Mouse (Mus musculus): ENCODE measurements around the gene Trim30b. TPM values are rescaled to one million over a fixed set of nuclear protein-coding genes. Genes with fewer than 3 reads are reported as not detected.
"Not testable (repeated sequence)": the region's sequence is repeated elsewhere in the genome, so short reads cannot be mapped to it uniquely, and the experiment has no call there.

The Trim30b gene
- polyA plus RNA-seq (2015; fragmentation: Nextera tagmentation; extraction: Ambion mirVana) = not detected in 2 replicates

- no peak within 1 kb of the TSS for H3K9ac ChIP-seq (ENCODE audit: low read depth, low read length)
- H3K4me3 ChIP-seq (ENCODE audit: low read depth, low read length) = no peak within 1 kb of the TSS
- WGBS = 54% methylated on average over 1 of the region's 1 CpGs
- ATAC-seq = no peak
- H3K27me3 ChIP-seq (ENCODE audit: control insufficient read depth, insufficient read depth, low read depth, low read length) = no peaks in the 10 kb centered on the region
- H3K9me3 ChIP-seq (replicated peaks; ENCODE audit: control insufficient read depth, low read length, poor library complexity, severe bottlenecking) = no peaks in the 10 kb centered on the region
- no peaks in the 10 kb centered on the region for H3K36me3 ChIP-seq (ENCODE audit: control insufficient read depth, insufficient read depth, low read length)
- H3K27ac ChIP-seq (ENCODE audit: low read length) = no peak within 1 kb of the TSS
- no peak within 1 kb of the TSS for H3K4me2 ChIP-seq (ENCODE audit: low read length)
- no peaks in the 10 kb centered on the region for H3K4me1 ChIP-seq (ENCODE audit: control insufficient read depth, insufficient read depth, low read length)
These were observed at the start of gene Trim30b for GRCm38 (mm10) chr7:104369736-104370414. Trim30b (minus strand) TSS chr7:104369884.

DNA sequence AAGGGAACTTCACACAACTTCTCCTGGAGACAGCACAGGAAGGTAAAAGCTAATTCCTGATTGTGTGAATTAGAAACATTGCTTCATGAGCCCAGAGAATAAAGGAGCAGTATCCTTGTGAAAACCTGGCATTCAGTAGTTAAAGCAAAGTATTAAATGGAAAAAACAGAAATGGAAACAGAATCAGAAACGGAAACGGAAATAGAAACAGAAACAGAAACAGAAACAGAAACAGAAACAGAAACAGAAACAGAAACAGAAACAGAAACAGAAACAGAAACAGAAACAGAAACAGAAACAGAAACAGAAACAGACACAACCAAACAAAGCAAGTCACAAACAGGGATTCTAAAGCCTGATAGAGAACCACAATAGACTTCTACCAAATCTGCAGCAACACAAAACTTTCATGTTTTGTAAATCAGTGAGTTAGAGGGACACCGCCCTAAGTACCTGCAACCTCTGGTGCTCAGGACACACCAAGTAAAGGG, 34.8 kb upstream of the Trim30b start:
- Histone ChIP-seq H3K4me1 (ENCODE audit: control insufficient read depth, insufficient read depth, low read length) (no peaks in the 10 kb centered on the region), H3K9ac (ENCODE audit: low read depth, low read length) (no peak overlapping the region), H3K27ac (ENCODE audit: low read length) (no peak overlapping the region), H3K9me3 (replicated peaks; ENCODE audit: control insufficient read depth, low read length, poor library complexity, severe bottlenecking) (no peaks in the 10 kb centered on the region), H3K27me3 (ENCODE audit: control insufficient read depth, insufficient read depth, low read depth, low read length) (no peaks in the 10 kb centered on the region), H3K4me2 (ENCODE audit: low read length) (no peak overlapping the region), H3K4me3 (ENCODE audit: low read depth, low read length) (no peak overlapping the region), H3K36me3 (ENCODE audit: control insufficient read depth, insufficient read depth, low read length) (no peaks in the 10 kb centered on the region)
- over 99% methylated on average over 3 of the region's 3 CpGs for WGBS
- no peak for ATAC-seq

DNA sequence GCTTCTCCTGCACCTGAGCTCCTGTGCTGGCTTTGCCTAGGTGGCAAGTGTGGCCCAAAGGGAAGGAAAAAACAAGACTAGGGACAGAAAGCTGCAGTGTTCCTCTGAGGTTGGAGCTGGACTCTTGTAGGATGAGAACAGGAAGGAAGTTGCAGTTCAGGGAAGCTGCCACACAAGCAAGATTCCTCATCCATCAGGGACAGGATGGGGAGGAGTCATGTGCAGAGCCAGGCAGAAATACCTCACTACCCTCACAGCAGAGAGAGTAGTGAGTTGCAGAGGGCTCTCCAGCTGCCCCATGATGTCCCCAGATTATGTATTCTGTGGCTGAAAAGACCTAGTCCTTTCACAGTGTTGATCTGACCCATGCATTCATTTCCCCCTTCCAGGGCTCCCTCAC, 31.5 kb upstream of the Trim30b start:
- H3K4me1 ChIP-seq (ENCODE audit: control insufficient read depth, insufficient read depth, low read length) = no peaks in the 10 kb centered on the region
- no peak for ATAC-seq
- no peak overlapping the region for H3K4me2 ChIP-seq (ENCODE audit: low read length)
- no peak overlapping the region for H3K4me3 ChIP-seq (ENCODE audit: low read depth, low read length)
- H3K27me3 ChIP-seq (ENCODE audit: control insufficient read depth, insufficient read depth, low read depth, low read length) = no peaks in the 10 kb centered on the region
- H3K27ac ChIP-seq (ENCODE audit: low read length) = no peak overlapping the region
- H3K9me3 ChIP-seq (replicated peaks; ENCODE audit: control insufficient read depth, low read length, poor library complexity, severe bottlenecking) = no peaks in the 10 kb centered on the region
- no peak overlapping the region for H3K9ac ChIP-seq (ENCODE audit: low read depth, low read length)
- no peaks in the 10 kb centered on the region for H3K36me3 ChIP-seq (ENCODE audit: control insufficient read depth, insufficient read depth, low read length)

DNA sequence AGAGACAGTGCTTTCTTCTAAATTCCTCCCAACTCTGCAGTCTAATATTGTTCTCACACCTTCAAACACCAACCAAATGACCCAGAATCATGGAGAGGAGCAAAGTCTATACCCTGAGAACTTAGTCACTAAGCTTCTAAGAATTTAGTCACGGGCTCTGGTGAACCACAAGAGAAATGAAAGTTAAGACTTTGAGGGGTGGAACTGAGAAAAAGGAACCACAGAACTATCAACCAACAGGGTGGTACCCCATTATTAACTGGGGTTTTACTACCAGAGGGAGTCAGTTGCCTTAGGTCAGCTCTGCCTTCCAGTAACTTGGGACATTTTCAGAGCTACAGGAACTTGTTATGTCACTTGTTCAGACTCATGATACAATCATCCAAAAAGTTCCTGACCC, 31.0 kb upstream of the Trim30b start, which contains the start of gene Trim30c:
Trim30c (minus strand) TSS at position 140 of the 400 bp plus-strand sequence.
- no peak for ATAC-seq
- no peak within 1 kb of the TSS for H3K27ac ChIP-seq (ENCODE audit: low read length)
- H3K4me2 ChIP-seq (ENCODE audit: low read length) = no peak within 1 kb of the TSS
- H3K9ac ChIP-seq (ENCODE audit: low read depth, low read length) = no peak within 1 kb of the TSS
- no peaks in the 10 kb centered on the region for H3K36me3 ChIP-seq (ENCODE audit: control insufficient read depth, insufficient read depth, low read length)
- no peaks in the 10 kb centered on the region for H3K27me3 ChIP-seq (ENCODE audit: control insufficient read depth, insufficient read depth, low read depth, low read length)
- H3K9me3 ChIP-seq (replicated peaks; ENCODE audit: control insufficient read depth, low read length, poor library complexity, severe bottlenecking) = no peaks in the 10 kb centered on the region
- no peak within 1 kb of the TSS for H3K4me3 ChIP-seq (ENCODE audit: low read depth, low read length)
- WGBS = 81% methylated on average over 1 of the region's 1 CpGs
- H3K4me1 ChIP-seq (ENCODE audit: control insufficient read depth, insufficient read depth, low read length) = no peaks in the 10 kb centered on the region

GRCm38 (mm10) chr7:104398492-104398891, 28.8 kb upstream of the Trim30b start:
- H3K9me3 ChIP-seq (replicated peaks; ENCODE audit: control insufficient read depth, low read length, poor library complexity, severe bottlenecking) = no peaks in the 10 kb centered on the region
- ATAC-seq = no peak
- H3K9ac ChIP-seq (ENCODE audit: low read depth, low read length) = no peak overlapping the region
- H3K4me1 ChIP-seq (ENCODE audit: control insufficient read depth, insufficient read depth, low read length) = no peaks in the 10 kb centered on the region
- H3K4me3 ChIP-seq (ENCODE audit: low read depth, low read length) = no peak overlapping the region
- H3K27me3 ChIP-seq (ENCODE audit: control insufficient read depth, insufficient read depth, low read depth, low read length) = no peaks in the 10 kb centered on the region
- H3K36me3 ChIP-seq (ENCODE audit: control insufficient read depth, insufficient read depth, low read length) = no peaks in the 10 kb centered on the region
- 72% methylated on average over 1 of the region's 1 CpGs for WGBS
- no peak overlapping the region for H3K4me2 ChIP-seq (ENCODE audit: low read length)
- H3K27ac ChIP-seq (ENCODE audit: low read length) = no peak overlapping the region

DNA sequence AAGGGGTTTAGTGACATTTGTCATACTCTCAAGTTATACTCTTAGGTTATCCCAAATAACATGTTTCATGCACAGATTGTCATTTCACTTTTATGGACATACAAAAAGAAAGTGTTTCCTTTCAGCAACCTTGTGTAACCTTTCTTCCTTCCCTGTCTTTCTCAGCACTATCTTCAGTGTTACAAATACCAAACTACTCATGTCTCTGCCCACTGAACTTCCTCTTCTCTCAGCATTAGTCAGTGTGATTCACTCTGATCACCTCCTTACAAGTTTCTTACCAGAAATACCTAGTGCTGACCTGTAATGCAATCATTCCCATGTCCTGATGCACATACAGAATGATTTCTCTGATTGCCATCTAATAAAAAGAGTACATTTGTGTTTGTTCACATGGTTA, 3.3 kb downstream of the Trim30b start:
- Histone ChIP-seq H3K4me2 (ENCODE audit: low read length) (no peak overlapping the region), H3K27ac (ENCODE audit: low read length) (no peak overlapping the region), H3K9ac (ENCODE audit: low read depth, low read length) (no peak overlapping the region), H3K4me1 (ENCODE audit: control insufficient read depth, insufficient read depth, low read length) (no peaks in the 10 kb centered on the region), H3K4me3 (ENCODE audit: low read depth, low read length) (no peak overlapping the region), H3K9me3 (replicated peaks; ENCODE audit: control insufficient read depth, low read length, poor library complexity, severe bottlenecking) (no peaks in the 10 kb centered on the region), H3K27me3 (ENCODE audit: control insufficient read depth, insufficient read depth, low read depth, low read length) (no peaks in the 10 kb centered on the region), H3K36me3 (ENCODE audit: control insufficient read depth, insufficient read depth, low read length) (no peaks in the 10 kb centered on the region)
- no peak for ATAC-seq

DNA sequence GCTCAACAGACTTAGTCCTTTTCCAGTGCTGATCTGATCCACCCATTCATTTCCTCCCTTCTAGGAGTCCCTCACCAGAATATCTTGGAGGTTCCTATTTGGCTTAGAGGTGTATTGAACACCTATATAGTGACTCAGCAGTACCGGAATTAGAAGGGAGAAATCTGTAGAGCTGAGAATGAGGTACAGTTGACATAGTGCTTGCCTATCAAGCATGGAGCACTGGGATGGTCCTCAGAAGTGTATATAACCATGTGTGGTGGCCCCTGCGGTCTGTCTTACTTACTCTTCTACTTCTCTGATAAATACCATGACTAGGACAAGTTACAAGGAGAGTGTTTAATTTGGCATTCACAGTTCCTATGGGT, 16.1 kb downstream of the Trim30b start:
- Histone ChIP-seq H3K27ac (ENCODE audit: low read length) (no peak overlapping the region), H3K27me3 (ENCODE audit: control insufficient read depth, insufficient read depth, low read depth, low read length) (no peaks in the 10 kb centered on the region), H3K4me3 (ENCODE audit: low read depth, low read length) (no peak overlapping the region), H3K36me3 (ENCODE audit: control insufficient read depth, insufficient read depth, low read length) (no peaks in the 10 kb centered on the region), H3K9me3 (replicated peaks; ENCODE audit: control insufficient read depth, low read length, poor library complexity, severe bottlenecking) (no peaks in the 10 kb centered on the region), H3K9ac (ENCODE audit: low read depth, low read length) (no peak overlapping the region), H3K4me1 (ENCODE audit: control insufficient read depth, insufficient read depth, low read length) (no peaks in the 10 kb centered on the region), H3K4me2 (ENCODE audit: low read length) (no peak overlapping the region)
- no peak for ATAC-seq
- 81% methylated on average over 2 of the region's 2 CpGs for WGBS

GRCm38 (mm10) chr7:104352717-104353599, 16.7 kb downstream of the Trim30b start, which contains the start of gene Trim12c:
Trim12c (minus strand) TSS chr7:104353362.
- Histone ChIP-seq H3K4me3 (ENCODE audit: low read depth, low read length) (peak within 1 kb of the TSS; percentile 20; the same call in 1 of the 2 replicates), H3K36me3 (ENCODE audit: control insufficient read depth, insufficient read depth, low read length) (no peaks in the 10 kb centered on the region), H3K9me3 (replicated peaks; ENCODE audit: control insufficient read depth, low read length, poor library complexity, severe bottlenecking) (no peaks in the 10 kb centered on the region), H3K4me2 (ENCODE audit: low read length) (peak within 1 kb of the TSS; percentile 14; the same call in 1 of the 2 replicates), H3K9ac (ENCODE audit: low read depth, low read length) (no peak within 1 kb of the TSS), H3K4me1 (ENCODE audit: control insufficient read depth, insufficient read depth, low read length) (no peaks in the 10 kb centered on the region), H3K27me3 (ENCODE audit: control insufficient read depth, insufficient read depth, low read depth, low read length) (no peaks in the 10 kb centered on the region), H3K27ac (ENCODE audit: low read length) (no peak within 1 kb of the TSS)
- 9% methylated on average over 14 of the region's 14 CpGs for WGBS
- peak; percentile 92 for ATAC-seq

DNA sequence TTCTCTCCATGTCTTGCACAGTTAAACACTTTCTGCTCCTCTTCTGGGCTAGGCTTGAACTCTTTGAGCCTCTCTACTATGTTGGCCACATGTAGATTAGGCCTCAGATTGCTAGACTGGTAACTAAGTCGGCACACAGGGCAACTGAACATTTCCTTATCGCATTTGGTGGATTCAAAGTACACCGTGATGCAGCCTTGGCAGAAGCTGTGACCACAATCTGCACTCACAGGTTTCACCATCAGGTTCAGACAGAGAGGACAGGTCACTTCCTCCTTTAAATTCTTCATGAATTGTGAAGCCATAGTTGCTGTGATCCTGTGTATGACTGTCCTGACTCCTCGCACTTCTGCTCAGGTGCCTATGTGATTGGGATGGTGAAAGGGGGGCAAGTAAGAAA, 21.6 kb downstream of the Trim30b start:
- not testable (repeated sequence) for H3K27me3 ChIP-seq (ENCODE audit: control insufficient read depth, insufficient read depth, low read depth, low read length); H3K4me2 ChIP-seq (ENCODE audit: low read length); H3K4me1 ChIP-seq (ENCODE audit: control insufficient read depth, insufficient read depth, low read length); H3K36me3 ChIP-seq (ENCODE audit: control insufficient read depth, insufficient read depth, low read length); H3K4me3 ChIP-seq (ENCODE audit: low read depth, low read length); H3K9me3 ChIP-seq (replicated peaks; ENCODE audit: control insufficient read depth, low read length, poor library complexity, severe bottlenecking); H3K27ac ChIP-seq (ENCODE audit: low read length); H3K9ac ChIP-seq (ENCODE audit: low read depth, low read length); ATAC-seq
- WGBS = 91% methylated on average over 4 of the region's 4 CpGs

Measured in midbrain, embryonic 16.5 days (tissue).